Mouse (Mus musculus): Measurements from ENCODE around the gene Adamts3. TPM values are rescaled to one million over a fixed set of nuclear protein-coding genes. Genes with fewer than 3 reads are reported as not detected.

The Adamts3 gene
- total and polyA plus RNA-seq, 3 experiments = 11.4 to 15.7 TPM; not detected in 1

DNA sequence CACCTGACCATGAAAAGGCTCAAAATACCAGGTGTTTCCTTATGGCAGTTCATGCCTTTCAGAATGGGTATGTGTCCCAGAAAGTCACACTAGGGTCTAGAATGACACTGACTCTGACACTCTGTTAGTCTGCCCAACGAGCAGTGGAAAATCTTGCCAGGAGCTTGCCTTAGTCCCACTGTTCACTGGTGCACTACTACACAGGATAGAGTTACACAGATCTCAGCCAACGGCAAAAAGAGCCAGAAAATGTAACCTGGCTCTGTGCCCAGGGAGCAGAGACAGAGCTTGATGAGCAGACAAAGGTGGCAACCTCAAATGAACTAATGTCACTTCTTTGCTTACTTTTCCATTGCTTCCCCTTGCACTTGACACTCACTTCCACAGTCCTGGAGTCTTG lies 104.5 kb downstream of the Adamts3 start:
- no peaks in the 10 kb centered on the region for H3K9me3 ChIP-seq (replicated peaks; ENCODE audit: insufficient read depth, low read length)
- no peak overlapping the region for H3K9ac ChIP-seq (ENCODE audit: control insufficient read depth, low read depth, low read length, poor library complexity, severe bottlenecking)
- no peak overlapping the region for H3K4me3 ChIP-seq (ENCODE audit: control insufficient read depth in 1 of 2, insufficient read depth in 1 of 2, low read depth in 2 of 2, low read length in 2 of 2)
- H3K79me2 ChIP-seq (ENCODE audit: control insufficient read depth, insufficient read depth, low read length, poor library complexity) = peaks cover 2% of the 10 kb centered on the region; the same call in 1 of the 2 replicates
- H3K27me3 ChIP-seq (ENCODE audit: control insufficient read depth in 1 of 2, insufficient read depth in 2 of 2, low read length in 2 of 2) = no peaks in the 10 kb centered on the region
- H3K27ac ChIP-seq (ENCODE audit: control insufficient read depth, low read depth, low read length) = peak overlapping the region; percentile 27; the same call in 1 of the 2 replicates
- peak; percentile 81 for DNase-seq (ENCODE audit: low read depth, low spot score)
- H3K36me3 ChIP-seq (ENCODE audit: control insufficient read depth in 1 of 2, insufficient read depth in 2 of 2, low read length in 2 of 2) = peaks cover 0 to 38% of the 10 kb centered on the region in 2 experiments; a peak in 3 of 4 replicates
- peaks cover 19 to 25% of the 10 kb centered on the region in 2 experiments for H3K4me1 ChIP-seq (ENCODE audit: control insufficient read depth in 1 of 2, insufficient read depth in 2 of 2, low read length in 2 of 2)
- TF ChIP-seq CTCF (IDR thresholded peaks at IDR 0.05 in 2 of 3, conservative IDR thresholded peaks at IDR 0.05 in 1 of 3; ENCODE audit: control insufficient read depth in 1 of 3, insufficient read depth in 1 of 3, low read depth in 2 of 3, low read length in 3 of 3, poor library complexity in 1 of 3, severe bottlenecking in 1 of 3) (no peak), EP300 (IDR thresholded peaks at IDR 0.05; ENCODE audit: low read depth in 1 of 2, low read length in 2 of 2) (peak; percentile 11 to 33; a peak in 1 of 4 replicates), MAX (IDR thresholded peaks at IDR 0.05; ENCODE audit: low read length) (no peak)

GRCm38 (mm10) chr5:89777411-89777810 lies 105.7 kb downstream of the Adamts3 start:
- Histone ChIP-seq H3K36me3 (ENCODE audit: control insufficient read depth in 1 of 2, insufficient read depth in 2 of 2, low read length in 2 of 2) (peaks cover 0 to 31% of the 10 kb centered on the region in 2 experiments; a peak in 3 of 4 replicates), H3K9ac (ENCODE audit: control insufficient read depth, low read depth, low read length, poor library complexity, severe bottlenecking) (no peak overlapping the region), H3K27ac (ENCODE audit: control insufficient read depth, low read depth, low read length) (no peak overlapping the region), H3K79me2 (ENCODE audit: control insufficient read depth, insufficient read depth, low read length, poor library complexity) (peaks cover 2% of the 10 kb centered on the region; the same call in 1 of the 2 replicates), H3K4me3 (ENCODE audit: control insufficient read depth in 1 of 2, insufficient read depth in 1 of 2, low read depth in 2 of 2, low read length in 2 of 2) (no peak overlapping the region), H3K27me3 (ENCODE audit: control insufficient read depth in 1 of 2, insufficient read depth in 2 of 2, low read length in 2 of 2) (no peaks in the 10 kb centered on the region), H3K4me1 (ENCODE audit: control insufficient read depth in 1 of 2, insufficient read depth in 2 of 2, low read length in 2 of 2) (peaks cover 14 to 23% of the 10 kb centered on the region in 2 experiments), H3K9me3 (replicated peaks; ENCODE audit: insufficient read depth, low read length) (no peaks in the 10 kb centered on the region)
- no peak for TF ChIP-seq HCFC1 (IDR thresholded peaks at IDR 0.05; ENCODE audit: low read depth, low read length)
- peak; percentile 69 for TF ChIP-seq ETS1 (IDR thresholded peaks at IDR 0.05; ENCODE audit: low read depth, low read length)
- no peak for TF ChIP-seq ZC3H11A (IDR thresholded peaks at IDR 0.05; ENCODE audit: low read depth, low read length)
- no peak for TF ChIP-seq SIN3A (IDR thresholded peaks at IDR 0.05; ENCODE audit: low read length)
- no peak for TF ChIP-seq MEF2A (IDR thresholded peaks at IDR 0.05; ENCODE audit: extremely low read depth, insufficient replicate concordance, low read depth, low read length, poor library complexity, severe bottlenecking)
- TF ChIP-seq MYC (IDR thresholded peaks at IDR 0.05; ENCODE audit: low read depth, low read length) = 0 out of 2 replicates have a peak, but pooled peaks have one; percentile 15
- TF ChIP-seq UBTF (IDR thresholded peaks at IDR 0.05; ENCODE audit: borderline replicate concordance, insufficient read depth, low read depth, low read length) = no peak
- peak; percentile 57 for DNase-seq (ENCODE audit: low read depth, low spot score)

- TF ChIP-seq ZKSCAN1 (IDR thresholded peaks at IDR 0.05; ENCODE audit: low read depth, low read length) (no peak), ETS1 (IDR thresholded peaks at IDR 0.05; ENCODE audit: low read depth, low read length) (no peak), HCFC1 (IDR thresholded peaks at IDR 0.05; ENCODE audit: low read depth, low read length) (no peak), MYB (IDR thresholded peaks at IDR 0.05; ENCODE audit: low read depth, low read length) (no peak), EP300 (IDR thresholded peaks at IDR 0.05; ENCODE audit: low read depth in 1 of 2, low read length in 2 of 2) (no peak), SMC3 (IDR thresholded peaks at IDR 0.05; ENCODE audit: low read depth, low read length) (no peak), UBTF (IDR thresholded peaks at IDR 0.05; ENCODE audit: borderline replicate concordance, insufficient read depth, low read depth, low read length) (no peak)
- Histone ChIP-seq H3K4me3 (ENCODE audit: control insufficient read depth in 1 of 2, insufficient read depth in 1 of 2, low read depth in 2 of 2, low read length in 2 of 2) (no peak overlapping the region), H3K9ac (ENCODE audit: control insufficient read depth, low read depth, low read length, poor library complexity, severe bottlenecking) (no peak overlapping the region), H3K36me3 (ENCODE audit: control insufficient read depth in 1 of 2, insufficient read depth in 2 of 2, low read length in 2 of 2) (no peaks in the 10 kb centered on the region; a peak in 1 of 4 replicates), H3K4me1 (ENCODE audit: control insufficient read depth in 1 of 2, insufficient read depth in 2 of 2, low read length in 2 of 2) (no peaks in the 10 kb centered on the region), H3K27ac (ENCODE audit: control insufficient read depth, low read depth, low read length) (no peak overlapping the region), H3K79me2 (ENCODE audit: control insufficient read depth, insufficient read depth, low read length, poor library complexity) (no peaks in the 10 kb centered on the region), H3K9me3 (replicated peaks; ENCODE audit: insufficient read depth, low read length) (no peaks in the 10 kb centered on the region), H3K27me3 (ENCODE audit: control insufficient read depth in 1 of 2, insufficient read depth in 2 of 2, low read length in 2 of 2) (no peaks in the 10 kb centered on the region)
- DNase-seq (ENCODE audit: low read depth, low spot score) = no peak
Measured at GRCm38 (mm10) chr5:89770655-89771355, 112.3 kb downstream of the Adamts3 start.

Data from MEL (cell line).